Mouse (Mus musculus) c-Kit-positive CD71-positive TER-119-negative erythroid progenitor cells, embryonic 14.5 days (primary cell): ENCODE data around the gene Fut4.

Experiments used
- DNase-seq: peaks from one replicate; pipeline ENCODE4 v3.0.0-alpha.2; 2013; ENCODE audit warnings: low read depth

Gene Fut4

DNA sequence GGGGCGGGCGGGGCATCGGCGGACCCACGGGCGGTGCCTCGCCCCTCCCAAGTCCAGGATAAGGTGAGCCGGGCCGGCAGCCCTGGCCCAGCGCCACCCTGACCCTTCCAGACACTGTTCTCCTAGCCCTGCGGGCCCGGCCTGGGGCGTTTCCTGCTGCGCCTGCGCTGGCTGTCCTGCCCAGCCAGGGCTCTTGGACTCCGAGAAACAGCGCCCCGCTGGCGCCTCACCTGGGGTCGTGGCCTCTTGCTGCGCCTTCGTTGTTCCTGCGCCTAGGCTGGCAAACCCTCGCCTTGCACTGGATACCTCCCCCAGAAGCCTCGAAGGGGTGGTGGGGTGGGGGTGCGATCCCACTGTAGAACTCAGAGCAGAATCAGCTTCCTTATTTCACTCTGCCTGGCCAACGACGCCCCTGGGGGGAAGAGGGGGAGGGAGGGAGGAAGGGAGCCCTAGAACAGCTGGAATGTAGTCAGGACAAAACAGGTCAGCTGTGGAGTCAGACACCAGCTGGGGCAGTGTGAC lies at the start of gene Fut4:
TSS of gene Fut4 (minus strand) at position 393 of the 522 bp plus-strand sequence.
- no peak for DNase-seq

GRCm38 (mm10) chr9:14787356-14787755 lies 35.2 kb upstream of the Fut4 start:
- no peak for DNase-seq

GRCm38 (mm10) chr9:14784039-14785002 lies 32.1 kb upstream of the Fut4 start, which contains the start of the genes Mre11a and Ankrd49:
Mre11a (plus strand) TSS chr9:14784654.
Ankrd49 (minus strand) TSS chr9:14784856.
- peak; percentile 96 for DNase-seq

DNA sequence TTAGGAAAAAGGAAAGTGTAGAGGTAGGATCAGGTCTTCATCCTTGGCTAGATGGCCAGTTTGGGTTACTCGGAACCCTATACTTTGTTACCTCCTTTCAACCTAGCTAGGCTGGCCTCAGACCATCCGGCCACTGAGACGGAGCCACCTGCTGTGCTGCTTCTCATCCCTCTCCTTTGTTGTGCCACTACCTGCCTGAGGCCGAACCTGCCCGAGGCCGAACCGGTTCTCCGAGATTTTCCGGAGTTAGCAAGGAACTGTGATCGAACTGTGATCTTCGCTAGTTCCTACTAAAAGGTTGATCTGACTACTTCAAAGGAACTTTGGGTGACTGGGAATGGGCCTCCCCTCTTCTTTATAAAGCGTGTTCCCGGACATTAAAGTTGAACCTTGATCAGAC lies 26.1 kb upstream of the Fut4 start:
- no peak for DNase-seq

GRCm38 (mm10) chr9:14773813-14774212 lies 21.6 kb upstream of the Fut4 start:
- no peak for DNase-seq

DNA sequence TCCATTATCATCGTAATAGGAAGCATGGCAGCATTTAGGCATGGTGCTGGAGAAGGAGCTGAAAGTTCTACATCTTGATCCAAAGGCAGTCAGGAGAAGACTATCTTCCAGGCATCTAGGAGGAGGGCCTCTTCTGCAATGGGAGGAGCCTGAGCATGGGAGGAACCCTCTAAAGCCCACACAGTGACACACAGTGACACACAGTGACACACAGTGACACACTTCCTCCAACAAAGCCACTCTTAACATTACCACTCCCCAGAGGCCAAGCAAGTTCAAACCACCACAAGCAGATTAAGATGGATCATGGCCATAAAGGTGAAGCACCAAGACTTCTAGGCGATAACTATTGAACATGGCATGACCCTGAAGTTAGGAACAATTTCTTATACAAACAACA lies 19.9 kb upstream of the Fut4 start:
- DNase-seq, result no peak

- no peak for DNase-seq
Measured at GRCm38 (mm10) chr9:14770803-14771471, 18.7 kb upstream of the Fut4 start, which contains the start of gene 1700012B09Rik. 1700012B09Rik (minus strand) TSS chr9:14771030.

DNA sequence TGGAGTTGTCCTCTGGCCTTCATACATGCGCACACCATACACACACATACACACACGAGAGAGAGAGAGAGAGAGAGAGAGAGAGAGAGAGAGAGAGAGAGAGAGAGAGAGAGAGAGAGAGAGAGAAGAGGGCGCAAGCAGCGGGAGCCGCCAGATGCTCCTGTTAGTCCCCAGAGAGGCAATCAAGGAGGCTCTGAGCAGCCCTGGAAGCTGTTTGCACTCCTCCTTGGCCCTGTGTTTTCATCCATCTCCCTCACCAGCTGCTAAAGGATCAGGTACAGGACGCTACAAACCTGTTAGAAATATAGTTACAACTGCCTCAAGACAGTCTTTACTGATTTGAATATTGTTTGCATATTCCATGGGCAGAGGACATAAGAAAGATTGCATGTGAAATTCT lies 17.6 kb upstream of the Fut4 start:
- DNase-seq, result no peak

- no peak for DNase-seq
Measured at GRCm38 (mm10) chr9:14764765-14765164, 12.6 kb upstream of the Fut4 start.

- DNase-seq, result no peak
Measured at GRCm38 (mm10) chr9:14759261-14759660, 7.1 kb upstream of the Fut4 start.

DNA sequence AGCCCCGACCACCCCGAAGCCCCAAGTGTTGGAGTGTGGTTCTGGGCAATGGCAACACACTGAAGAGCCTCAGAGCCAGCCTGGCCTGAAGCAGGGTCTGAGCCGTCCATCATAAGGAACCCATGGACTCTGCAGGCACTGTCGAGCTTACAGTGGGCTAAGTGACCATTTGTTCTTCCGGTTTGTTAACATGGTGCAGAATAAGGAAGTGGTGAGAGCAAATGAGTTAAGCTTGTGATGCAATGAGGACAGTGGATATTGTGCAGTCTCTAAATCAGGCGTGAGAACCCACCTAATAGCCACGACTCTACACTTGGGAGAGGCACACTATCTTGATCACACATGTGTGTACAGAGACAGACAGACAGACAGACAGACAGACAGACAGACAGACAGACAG lies 6.4 kb upstream of the Fut4 start:
- DNase-seq, result no peak

GRCm38 (mm10) chr9:14754469-14754868 lies 2.3 kb upstream of the Fut4 start:
- no peak for DNase-seq

GRCm38 (mm10) chr9:14753947-14754346 lies 1.8 kb upstream of the Fut4 start:
- DNase-seq, result no peak

- DNase-seq, result no peak
Measured at GRCm38 (mm10) chr9:14751503-14752000, 641 bp downstream of the Fut4 start.

- no peak for DNase-seq
Measured at GRCm38 (mm10) chr9:14750901-14751502, 1.2 kb downstream of the Fut4 start.

DNA sequence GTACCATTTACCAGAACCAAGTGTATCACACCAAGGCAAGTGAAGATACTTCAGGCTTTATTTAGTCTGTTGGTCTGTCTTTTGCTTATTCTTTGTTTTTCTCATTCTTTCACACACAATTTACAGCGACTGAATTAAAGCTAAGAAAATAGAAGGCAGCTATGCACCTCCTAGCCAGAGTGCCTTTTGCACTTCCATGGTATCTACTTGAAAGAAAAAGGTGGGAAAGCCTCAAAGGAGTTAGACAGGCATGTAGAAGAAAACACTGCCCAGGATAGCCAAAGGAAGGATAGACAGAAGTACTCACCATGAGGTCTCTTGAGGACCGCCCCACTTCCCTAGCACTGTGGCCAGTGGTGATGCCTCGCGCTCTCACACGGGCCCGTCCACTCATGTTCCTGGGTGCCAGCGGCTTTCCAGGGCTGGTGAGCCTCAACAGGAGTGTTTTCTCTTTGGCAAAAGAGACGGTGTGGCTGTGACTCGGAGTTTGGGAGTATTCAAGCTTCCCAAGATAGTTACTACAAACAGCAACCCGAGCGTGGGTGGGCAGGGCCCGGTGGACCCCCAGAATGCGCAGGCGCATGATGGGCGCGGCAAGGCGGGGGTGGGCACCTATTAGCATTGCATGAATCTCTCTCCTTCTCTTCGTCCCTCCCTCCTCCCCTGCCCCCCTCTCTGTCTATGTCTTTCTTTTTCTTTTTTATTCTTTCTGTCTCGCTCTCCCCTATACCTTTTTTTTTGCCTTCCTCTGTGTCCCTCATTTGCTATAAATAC lies 11.9 kb downstream of the Fut4 start, which contains the start of gene Piwil4:
TSS of gene Piwil4 (minus strand) at position 583 of the 774 bp plus-strand sequence.
- no peak for DNase-seq

GRCm38 (mm10) chr9:14739498-14740150 lies 12.6 kb downstream of the Fut4 start:
- DNase-seq, result no peak

- DNase-seq, result no peak
Measured at GRCm38 (mm10) chr9:14730941-14731541, 21.2 kb downstream of the Fut4 start.

GRCm38 (mm10) chr9:14728365-14728764 lies 23.8 kb downstream of the Fut4 start:
- no peak for DNase-seq

GRCm38 (mm10) chr9:14726629-14727028 lies 25.6 kb downstream of the Fut4 start:
- no peak for DNase-seq
